Mouse (Mus musculus) layer of hippocampus, postnatal 10 days (tissue): ENCODE measurements around the gene Gpr162. TPM values are rescaled to one million over a fixed set of nuclear protein-coding genes. Genes with fewer than 3 reads are reported as not detected.

Experiments
- DNase-seq, 2 experiments: peaks; one replicate each; pipeline ENCODE4 v3.0.0; 2021; ENCODE audit warnings: low spot score in 2 of 2
- total RNA-seq, 2 experiments: library from RNA; stranded (reverse); gene quantifications; 2 replicates each; pipeline ENCODE4 v1.2.3; 2021

The Gpr162 gene
- total RNA-seq, 2 experiments from 2014 or later: 162 to 178 TPM

- DNase-seq: peak; percentile 37
Measured at GRCm38 (mm10) chr6:124884714-124885500, 21.1 kb upstream of the Gpr162 start.

DNA sequence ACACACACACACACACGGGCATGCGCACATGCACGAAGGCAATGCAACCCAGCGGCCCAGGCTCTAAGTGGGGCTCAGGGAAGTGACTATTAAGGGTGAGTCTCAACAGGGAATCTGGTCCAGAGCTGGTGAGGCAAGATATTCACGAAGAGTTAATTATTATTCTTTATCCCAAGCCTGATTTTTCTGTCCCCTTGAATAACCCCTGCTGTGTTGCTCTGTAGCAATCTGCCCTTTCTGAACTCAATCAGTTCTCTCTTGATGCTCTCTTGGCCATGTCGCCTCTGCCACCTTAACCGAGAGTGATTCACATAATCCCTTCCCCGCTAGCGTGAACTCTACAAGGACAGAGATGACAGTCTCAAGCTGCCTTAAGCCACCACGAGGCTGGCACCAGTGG, 19.6 kb upstream of the Gpr162 start:
- DNase-seq: no peak

DNA sequence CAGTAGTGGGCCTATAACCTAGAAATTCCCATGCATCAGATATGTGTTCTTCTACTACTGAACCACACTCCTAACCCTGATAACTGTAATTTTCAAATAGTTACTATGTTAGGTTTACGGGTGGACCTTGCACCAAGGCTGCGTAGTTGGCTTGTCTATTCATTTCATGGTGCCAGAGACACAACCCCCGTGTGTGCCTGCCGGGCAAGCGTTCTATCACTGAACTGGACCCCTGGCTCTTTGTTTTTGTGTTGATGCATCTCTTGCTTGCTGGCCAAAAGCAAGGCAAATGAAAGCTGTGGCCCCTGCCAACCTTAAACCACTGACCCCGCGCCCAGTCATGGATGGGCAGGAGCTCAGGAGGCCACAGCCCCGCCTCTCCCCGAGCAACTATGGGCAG, 18.0 kb upstream of the Gpr162 start:
- no peak for DNase-seq

- DNase-seq: no peak
Measured at GRCm38 (mm10) chr6:124879390-124879789, 15.6 kb upstream of the Gpr162 start.

- no peak for DNase-seq
Measured at GRCm38 (mm10) chr6:124874348-124874747, 10.6 kb upstream of the Gpr162 start.

DNA sequence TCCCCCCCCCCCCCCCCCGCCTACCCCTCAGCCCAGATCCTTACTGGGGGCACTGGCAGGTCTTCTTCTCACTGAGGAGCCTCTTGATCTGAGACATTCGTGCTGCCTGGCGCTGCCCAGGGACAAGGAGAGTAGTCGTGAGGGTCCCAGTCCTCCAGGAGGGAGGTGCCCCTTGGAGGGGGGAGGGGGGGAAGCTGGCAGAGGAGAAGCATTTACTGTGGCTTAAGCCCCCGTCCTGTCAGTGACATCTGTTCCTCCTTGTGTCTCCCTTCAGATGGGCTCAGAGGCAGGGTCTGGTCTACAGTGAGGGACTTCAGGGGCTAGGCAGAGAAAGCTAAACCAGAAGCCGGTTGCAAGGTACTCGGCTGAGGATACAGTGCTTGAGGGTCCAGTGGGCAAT, 2.8 kb upstream of the Gpr162 start:
- no peak for DNase-seq

- no peak for DNase-seq
Measured at GRCm38 (mm10) chr6:124865766-124866362, 2.1 kb upstream of the Gpr162 start.

DNA sequence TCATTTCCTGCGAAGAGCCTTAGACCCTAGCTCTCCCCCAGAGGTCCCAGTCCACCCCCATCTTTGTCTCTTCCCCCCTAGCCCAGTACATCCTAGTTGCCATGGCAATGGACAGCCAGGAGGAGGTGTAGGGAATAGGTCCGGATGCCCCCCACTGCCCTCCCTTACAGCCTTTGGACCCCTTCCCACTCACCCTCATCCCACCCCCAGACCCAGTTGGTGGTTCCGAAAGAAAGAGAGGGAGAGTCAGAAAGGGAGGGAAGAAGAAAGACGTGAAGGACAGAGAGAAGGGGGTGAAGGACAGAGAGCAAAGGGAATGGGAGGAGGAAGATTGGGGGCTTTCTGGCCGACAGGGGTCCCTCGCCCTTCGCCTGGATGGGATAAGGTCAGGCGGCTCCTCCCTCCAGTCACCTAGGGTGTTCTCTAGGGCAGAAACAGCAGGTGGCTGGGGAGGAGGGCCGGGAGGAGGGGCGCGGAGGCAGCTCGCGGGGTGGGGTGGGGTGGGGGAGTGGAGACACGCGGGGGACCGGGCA, 592 bp downstream of the Gpr162 start:
- no peak for DNase-seq

DNA sequence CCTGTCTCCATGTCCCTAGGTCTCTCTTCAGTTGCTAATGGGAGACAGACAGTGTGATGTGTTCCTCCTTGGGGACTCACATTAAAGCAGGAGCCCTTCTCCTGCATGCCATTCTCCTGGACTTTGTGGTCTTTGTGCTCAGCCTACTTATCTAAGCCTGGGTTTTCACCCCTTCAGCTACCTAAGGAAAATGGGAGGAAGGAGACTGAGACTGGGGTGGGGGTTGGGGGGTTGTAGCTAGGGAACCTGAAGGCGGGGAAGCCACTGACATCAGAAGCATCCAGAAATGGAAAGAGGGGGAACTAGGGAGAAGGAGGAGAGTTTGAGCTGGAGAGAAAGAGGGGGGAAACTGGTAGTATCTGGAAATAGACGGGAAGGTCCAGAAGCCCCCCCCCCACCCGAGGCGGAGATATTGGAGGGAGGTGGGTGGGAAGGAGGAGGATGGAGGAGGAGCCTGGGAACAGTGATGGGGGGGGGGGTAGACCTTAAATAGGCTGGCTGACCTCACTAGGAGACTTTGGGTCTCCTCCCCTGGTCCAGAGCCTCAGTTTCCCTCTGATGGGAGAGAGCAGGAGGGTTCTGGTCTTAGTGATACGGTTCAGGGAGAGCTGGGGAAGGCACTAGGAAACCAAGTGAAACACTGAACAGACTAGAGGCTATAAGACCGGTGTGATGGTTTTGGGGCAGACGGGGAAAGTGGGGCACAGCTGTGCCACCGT, 1.2 kb downstream of the Gpr162 start:
- peak in 1 of 2 experiments; percentile 32 for DNase-seq

GRCm38 (mm10) chr6:124861802-124862201, 2.0 kb downstream of the Gpr162 start:
- no peak for DNase-seq

DNA sequence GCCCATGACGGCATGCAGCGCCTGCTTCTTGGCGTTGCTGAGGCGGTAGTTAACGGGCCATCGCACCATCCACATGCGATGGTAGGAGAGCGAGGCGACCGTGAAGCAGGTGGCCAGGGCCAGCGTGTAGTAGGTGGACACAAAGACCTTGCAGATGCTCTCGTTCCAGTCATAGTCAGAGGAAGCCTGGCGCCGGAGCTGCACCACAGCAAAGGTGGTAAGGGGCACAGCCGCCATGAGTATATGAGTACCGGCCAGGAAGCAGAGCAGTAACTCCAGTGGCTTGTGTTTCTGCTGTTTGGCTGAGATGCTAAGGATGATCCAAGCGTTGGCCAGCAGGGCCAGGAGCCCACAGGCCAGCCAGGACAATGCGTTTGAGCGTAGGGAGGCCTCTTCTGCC, 2.5 kb downstream of the Gpr162 start:
- DNase-seq: no peak

DNA sequence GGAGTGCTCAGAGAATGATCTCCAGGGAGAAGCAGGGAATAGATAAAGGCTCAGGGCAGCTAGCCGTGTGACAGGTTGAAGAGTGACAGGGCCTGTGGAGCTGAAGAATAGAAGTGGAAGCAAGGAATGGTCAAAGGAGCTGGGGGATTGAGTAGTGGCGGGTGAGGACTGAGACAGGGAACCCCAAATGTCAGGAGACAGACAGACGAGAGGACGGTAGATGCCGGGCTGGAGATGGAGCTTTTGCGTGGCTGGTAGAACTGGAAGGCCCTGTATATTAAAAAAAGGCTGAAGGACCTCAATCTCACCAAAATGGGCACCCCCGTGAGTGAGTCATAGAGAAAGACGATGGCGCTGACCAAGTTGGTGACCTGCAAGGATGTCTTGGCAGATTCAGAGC, 3.3 kb downstream of the Gpr162 start:
- no peak for DNase-seq

DNA sequence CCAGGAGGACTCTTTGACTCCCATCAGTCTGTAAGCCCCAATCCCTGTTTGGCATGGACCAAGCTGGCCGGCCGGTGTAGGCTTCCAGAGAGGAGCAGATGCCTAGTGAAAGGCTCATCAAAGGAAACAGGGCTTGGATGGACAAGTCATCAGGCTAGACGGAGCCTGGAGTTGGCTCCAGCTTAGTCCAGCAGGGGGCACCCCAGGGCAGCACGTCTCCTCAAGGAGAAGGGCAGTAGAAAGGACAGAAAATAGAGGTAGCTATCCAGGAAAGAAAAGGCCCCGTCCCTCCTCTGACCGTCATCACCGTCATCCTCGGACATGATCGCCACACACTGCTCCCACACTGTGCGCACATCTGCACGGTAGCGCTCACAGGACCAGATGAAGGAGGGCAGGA, 4.1 kb downstream of the Gpr162 start:
- peak; percentile 92 to 94 for DNase-seq

GRCm38 (mm10) chr6:124858561-124859318, 5.0 kb downstream of the Gpr162 start:
- no peak for DNase-seq

- no peak for DNase-seq
Measured at GRCm38 (mm10) chr6:124857840-124858530, 5.8 kb downstream of the Gpr162 start.

DNA sequence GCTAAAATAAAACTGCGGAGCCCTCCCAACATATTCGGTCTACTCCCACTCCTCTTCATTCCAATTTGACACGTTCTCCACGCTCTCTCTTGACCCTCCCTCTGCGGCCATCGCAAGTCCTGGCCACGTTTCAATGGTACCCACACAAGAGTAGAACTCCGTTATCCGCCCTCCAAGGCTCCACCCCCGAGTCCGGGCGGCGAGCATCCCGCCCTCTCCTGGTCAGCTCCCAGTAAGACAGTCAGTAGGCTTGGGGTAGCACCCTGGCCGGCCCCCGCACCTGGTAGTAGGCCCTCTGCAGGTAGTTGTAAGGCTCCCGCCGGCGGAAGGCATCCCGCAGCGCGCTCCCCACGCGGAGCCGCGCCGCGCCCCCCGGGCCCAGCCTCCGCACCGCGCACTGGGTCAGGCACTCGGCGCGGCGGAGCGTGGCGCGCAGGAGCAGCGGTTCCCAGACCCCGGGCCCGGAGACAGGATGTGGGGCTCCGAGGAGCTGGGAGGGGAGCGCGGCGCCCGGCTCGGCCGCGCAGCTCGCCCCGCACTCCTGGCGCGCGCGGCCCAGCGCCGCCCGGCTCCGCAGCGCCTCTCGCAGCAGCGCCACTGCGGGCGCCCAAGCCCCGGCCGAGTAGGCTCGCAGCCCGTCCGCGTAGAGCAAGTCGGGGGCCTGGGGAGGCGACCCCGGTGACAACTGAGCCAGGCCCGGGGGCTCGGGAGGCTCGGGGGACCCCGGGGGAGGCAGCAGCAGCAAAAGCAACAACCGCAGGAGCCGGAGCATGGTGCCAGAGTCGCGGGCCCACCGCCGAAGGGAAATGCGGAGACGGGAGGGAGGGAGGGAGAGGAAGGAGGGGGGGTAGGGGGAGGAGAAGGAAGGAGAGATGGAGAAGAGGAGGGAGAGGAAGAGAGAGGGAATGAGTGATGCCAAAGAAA, 6.6 kb downstream of the Gpr162 start, which contains the start of gene P3h3:
Gene P3h3, minus strand, starts transcription at position 837 of the 924 bp plus-strand sequence.
- peak; percentile 89 to 92 for DNase-seq

GRCm38 (mm10) chr6:124856321-124856720, 7.5 kb downstream of the Gpr162 start:
- DNase-seq: peak in 1 of 2 experiments; percentile 60

DNA sequence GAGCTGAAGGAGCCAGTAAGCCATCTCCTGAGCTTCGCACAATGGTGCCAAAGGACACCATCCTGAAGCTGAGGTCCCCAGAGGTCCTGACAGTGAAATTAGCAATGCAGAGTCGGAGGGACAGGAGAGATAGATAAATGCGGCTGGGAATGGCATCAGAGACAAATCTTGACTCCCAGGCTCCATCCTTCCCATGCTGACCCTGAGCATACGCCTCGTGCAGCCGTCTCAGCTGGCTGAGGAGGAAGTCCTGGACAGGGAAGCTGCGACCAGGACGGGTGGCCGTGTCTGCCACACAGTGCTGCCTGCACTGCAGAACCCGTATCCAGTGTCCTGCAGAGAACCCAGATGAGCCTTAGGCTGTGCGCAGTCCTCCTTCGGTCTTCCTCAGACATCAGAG, 9.1 kb downstream of the Gpr162 start:
- DNase-seq: no peak

DNA sequence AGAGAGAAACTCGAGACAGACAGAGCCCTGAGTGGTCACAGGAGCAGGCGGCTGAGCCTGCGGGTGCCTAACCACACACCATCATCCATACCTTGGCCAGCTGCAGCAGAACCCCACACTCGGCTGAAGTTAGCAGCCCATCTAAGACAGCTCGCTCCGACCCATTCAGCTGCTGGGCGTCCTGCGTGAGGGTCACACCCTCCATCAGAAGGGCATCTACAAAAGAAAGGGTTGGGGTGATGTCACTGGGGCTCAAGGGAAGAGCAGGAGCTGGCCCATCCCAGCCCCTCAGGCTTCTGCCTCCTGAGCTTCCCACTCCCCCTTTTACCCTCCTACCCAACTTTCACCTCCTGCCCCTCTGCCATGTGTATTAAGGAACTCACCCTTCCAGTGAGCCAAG, 13.2 kb downstream of the Gpr162 start:
- no peak for DNase-seq
